Mouse (Mus musculus) kidney, adult 8-10 months (tissue): ENCODE results near the gene Stard7.
A peak's percentile ranks its signal among the peaks of the same experiment; 100 is the strongest.
"Not testable (repeated sequence)": the region's sequence is repeated elsewhere in the genome, so short reads cannot be mapped to it uniquely, and the experiment has no call there.

Experiments
- DNase-seq, 2 experiments: peaks; one replicate each; pipeline ENCODE4 v3.0.0; 2022

The Stard7 gene

DNA sequence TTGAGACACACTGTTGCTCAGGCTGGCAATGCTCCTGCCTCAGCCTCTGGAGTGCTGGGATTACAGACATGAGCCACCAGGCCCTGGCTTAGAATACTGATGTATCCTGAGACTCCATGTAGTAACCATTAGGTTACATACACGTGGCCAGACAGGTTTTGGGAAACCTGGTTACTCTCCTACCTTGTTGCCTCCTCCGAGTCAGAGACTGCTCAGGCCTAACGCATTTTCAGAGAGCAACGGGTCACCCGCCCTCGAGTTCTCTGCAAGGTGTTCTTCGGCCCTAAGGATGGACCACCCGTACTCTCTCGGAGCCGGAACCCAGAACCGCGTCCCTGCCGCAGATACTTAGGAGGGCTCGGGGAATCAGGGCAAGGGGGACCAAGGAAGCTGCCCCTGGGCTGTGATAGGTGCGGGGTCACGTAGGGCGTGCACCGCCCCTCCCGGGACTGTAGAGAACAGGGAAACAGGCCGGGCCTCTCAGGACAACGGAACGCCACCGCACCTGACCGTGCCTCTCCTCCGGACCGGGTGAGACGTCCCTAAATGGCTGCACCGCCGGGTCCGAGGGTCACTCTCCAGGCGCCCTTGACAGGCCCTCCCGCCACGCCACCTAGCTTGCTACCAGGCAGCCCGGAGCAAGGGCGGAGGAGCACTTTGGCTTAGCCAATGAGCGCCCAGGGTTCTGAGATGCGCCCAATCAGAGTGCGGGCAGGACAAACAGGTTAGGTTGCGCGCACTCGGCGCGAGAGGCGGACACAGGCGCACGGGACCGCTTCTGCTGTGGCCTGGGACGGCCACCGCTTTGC is at the start of gene Stard7:
TSS of gene Stard7 (plus strand) at position 728 of the 809 bp plus-strand sequence.
- peak; percentile 98 for DNase-seq

- DNase-seq, result no peak
Observed at GRCm38 (mm10) chr2:127225261-127225660, 44.8 kb upstream of the Stard7 start.

DNA sequence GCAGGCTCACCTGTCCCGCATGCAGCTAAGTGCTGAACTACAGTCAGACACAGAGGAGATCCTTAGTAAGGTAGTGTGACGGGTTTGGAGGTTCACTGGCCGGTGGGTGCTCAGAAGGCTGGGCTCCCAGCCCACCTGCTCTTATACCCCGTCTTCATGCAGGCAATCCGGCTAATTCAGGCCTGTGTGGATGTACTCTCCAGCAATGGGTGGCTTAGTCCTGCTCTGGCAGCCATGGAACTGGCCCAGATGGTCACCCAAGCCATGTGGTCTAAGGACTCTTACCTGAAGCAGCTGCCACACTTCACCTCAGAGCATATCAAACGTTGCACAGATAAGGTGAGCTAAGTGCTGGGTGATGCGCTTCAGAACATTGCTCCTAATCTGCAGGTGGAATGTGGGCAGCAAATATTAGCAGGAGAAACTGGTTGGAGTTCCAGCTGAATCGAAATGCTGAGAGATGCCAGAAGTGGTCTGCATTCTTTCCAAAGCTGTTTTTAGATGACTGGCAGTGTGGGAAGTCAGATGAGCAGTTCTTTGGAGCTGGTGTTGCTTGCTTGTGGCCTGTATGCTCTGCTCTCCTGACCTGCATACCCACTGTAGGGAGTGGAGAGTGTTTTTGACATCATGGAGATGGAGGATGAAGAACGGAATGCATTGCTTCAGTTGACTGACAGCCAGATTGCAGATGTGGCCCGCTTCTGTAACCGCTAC is 32.0 kb upstream of the Stard7 start:
- DNase-seq, result no peak

GRCm38 (mm10) chr2:127240065-127240464 is 30.0 kb upstream of the Stard7 start:
- DNase-seq, result peak; percentile 31 to 54

DNA sequence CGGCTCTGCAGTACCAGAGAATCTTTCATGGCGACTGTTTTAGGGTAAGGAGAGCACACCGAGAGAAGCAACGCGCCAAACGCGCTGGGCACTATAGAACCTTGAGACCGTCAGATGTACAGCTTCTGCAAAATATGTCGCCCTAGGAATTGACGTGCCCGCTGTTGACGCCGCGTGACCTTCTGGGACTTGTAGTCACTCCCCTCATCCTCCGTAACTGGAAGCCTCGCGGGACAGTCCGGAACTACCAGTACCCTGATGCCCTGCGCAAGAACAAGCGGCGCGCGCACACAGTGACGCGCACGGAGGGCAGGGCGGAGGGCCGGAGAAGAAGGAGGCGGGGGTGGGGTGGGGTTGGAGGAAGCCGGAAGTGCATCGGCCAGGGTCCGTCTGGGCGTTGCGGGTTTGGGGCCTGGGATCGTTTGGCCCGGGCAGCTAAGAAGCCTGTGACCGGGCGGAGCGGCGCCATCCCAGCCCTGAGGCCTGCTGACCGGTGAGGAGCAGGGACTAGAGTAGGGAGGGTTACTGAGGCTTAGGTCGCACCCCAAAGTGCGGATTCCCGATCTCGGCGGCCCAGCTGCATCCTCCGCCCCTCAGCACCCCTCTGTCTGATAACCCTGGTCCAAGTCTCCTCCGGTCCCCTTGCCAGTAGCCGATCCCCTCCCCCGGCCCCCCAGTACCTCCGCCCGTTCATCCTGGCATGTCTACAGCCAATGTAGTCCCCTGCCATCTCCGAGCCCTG is 22.3 kb upstream of the Stard7 start, which contains the start of the genes Ciao1 and Tmem127:
TSS of gene Ciao1 (minus strand) at position 225 of the 742 bp plus-strand sequence.
TSS of gene Tmem127 (plus strand) at position 317 of the 742 bp plus-strand sequence.
- peak; percentile 98 to 99 for DNase-seq

- DNase-seq, result peak; percentile 31 to 35
Observed at GRCm38 (mm10) chr2:127248334-127249004, 21.5 kb upstream of the Stard7 start.

- no peak for DNase-seq
Observed at GRCm38 (mm10) chr2:127250291-127251008, 19.6 kb upstream of the Stard7 start.

GRCm38 (mm10) chr2:127251457-127251856 is 18.6 kb upstream of the Stard7 start:
- peak; percentile 32 to 53 for DNase-seq

- DNase-seq, result peak in 1 of 2 experiments; percentile 43
Observed at GRCm38 (mm10) chr2:127251880-127252527, 18.0 kb upstream of the Stard7 start.

DNA sequence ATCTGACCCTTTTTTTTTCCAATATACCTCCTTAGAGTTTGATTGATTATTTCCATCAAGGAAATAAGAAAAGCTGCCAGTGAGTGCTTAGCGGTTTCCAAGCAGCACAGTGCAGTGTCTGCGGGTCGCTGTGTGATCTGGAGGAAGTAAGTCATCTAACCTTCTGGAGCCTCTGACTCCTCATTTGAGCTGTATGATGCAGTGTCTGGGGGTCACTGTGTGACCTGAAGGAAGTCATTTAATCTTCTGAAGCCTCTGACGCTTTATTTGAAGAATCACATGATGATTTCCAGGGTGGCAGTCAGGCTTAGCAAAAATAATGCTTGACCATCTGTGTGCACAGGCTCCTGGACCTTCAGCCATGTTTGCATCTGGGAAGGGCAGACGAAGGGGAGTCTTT is 17.2 kb upstream of the Stard7 start:
- no peak for DNase-seq

DNA sequence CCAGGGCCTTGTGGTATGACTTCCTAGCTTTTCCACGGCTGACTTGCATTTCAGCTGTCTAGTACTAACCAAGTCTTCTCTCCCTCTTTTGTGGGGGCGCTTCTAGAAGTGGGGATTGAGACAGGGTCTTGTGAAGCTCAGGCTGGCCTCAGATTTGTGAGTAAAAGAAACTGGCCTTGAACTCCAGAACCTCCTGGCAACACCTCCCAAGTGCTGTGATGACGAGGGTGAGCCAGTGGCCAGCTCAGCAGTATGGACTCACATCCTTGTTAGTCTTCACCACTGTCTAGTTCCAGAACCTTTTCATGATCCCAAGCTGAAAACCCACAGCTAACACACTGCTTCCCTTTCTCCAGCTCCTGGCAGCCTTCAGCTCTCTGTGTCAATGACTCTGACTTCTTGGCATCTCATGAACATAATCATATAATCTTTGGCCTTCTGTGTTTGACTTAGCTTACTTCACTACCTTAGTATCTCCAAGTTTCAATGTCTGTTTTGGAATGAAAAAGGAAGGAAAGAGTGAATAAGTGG is 15.3 kb upstream of the Stard7 start:
- no peak for DNase-seq

DNA sequence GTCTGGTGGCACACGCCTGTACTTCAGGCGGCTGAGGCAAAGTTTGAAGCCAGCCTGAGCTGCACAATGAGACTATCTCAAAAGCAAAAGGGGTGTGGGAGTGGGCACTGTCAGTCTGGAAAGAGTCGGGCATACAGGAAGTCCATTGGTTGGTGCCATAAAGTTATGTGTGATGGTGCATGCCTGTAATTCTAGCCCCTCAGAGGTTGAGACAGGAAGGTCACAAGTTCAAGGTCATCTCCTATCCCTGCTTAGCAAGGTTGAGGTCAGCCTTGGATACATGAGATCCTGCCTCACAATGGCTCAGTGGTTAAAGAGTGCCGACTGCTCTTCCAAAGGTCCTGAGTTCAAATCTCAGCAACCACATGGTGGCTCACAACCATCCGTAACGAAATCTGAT is 14.7 kb upstream of the Stard7 start:
- no peak for DNase-seq

DNA sequence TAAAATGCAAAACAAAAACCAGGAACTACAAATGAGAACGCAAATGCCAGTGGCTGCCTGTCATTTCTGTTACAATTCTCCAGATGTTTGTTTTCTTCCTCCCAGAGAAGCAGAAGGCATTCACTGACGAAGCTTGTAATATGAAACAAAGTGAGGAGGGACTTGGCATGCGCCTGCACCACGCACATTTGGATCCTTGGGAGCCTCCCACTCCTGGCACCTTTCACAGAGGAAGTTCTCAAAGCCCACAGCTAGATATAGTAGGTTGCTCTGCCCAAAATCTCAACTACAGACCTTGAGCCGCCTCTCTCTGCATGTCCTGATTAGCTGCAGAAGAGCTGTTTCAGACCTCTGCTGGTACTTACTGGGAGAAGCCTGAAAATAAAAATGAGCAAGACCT is 10.7 kb upstream of the Stard7 start:
- DNase-seq, result no peak

DNA sequence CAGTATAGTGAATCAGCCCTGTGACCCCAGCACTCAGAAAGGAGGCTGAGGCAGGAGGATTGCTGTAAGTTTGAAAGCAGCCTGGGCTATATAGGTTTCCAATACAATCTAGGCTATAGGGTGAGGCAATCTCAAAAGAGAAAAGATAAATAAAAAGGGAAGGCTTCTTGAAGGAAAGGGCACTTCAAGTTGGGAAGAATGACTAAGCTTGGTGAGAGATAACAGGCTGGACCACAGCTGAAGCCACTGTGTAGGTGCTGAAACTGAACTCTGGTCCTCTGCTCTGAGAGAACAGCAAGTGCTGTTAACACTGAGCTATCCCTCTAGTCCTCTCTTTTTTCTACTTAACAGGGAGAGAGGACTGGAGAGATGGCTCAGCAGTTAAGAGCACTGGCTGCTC is 7.5 kb upstream of the Stard7 start:
- DNase-seq, result no peak

GRCm38 (mm10) chr2:127267854-127268253 is 2.2 kb upstream of the Stard7 start:
- no peak for DNase-seq

DNA sequence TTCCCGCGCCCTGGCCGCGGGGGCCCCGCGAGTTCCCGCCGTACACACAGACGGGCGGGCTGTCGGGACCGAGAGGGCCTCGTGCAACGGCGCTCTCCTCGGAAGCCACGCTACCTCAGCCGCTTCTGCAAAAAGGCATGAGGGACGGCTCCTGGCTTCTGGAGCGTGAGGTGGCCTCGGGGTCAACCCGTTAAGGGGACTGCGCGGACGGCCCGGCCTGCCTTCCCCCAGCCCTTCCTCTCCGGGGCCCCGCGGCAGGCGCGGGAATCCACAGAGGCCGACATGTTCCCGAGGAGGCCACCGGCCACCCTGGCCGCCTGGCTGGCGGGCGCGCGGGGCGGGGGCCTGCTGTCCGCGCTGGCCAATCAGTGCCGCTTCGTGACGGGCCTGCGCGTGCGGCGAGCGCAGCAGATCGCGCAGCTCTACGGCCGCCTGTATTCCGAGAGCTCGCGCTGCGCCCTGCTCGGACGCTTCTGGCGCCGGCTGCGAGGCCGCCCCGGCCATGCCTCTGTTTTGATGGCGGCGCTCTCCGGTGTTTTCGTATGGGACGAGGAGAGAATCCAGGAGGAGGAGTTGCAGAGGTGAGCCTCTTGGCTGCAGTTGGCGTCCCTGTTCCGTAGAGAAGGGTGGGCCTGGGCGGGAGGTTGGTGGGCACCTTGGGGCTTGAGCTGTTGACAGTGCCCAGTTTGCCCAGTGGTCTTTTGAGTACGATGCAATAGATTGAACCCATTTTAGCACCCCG is 453 bp downstream of the Stard7 start:
- DNase-seq, result peak; percentile 84 to 85

DNA sequence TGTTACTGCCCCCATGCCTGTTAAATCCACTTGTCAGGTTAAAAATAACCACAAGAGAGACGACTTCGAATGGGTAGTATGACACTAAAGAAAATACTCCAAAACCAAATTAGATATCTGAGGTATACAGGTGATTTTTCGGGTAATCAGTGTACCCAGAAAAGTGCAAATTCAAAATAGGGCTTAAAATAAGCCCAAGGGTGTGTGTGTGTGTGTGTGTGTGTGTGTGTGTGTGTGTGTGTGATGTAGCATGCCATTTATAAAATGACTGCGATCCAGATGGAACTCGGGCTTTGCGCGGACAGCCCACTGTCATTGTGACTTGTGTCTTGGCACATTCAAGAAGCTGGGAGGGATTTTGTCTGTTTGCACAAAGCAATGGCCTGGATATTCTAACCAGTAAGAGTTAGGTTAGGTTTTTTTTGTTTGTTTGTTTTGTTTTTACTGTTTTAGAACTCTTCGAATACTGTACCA is 1.1 kb downstream of the Stard7 start:
- no peak for DNase-seq

GRCm38 (mm10) chr2:127272049-127272448 is 2.0 kb downstream of the Stard7 start:
- DNase-seq, result not testable (repeated sequence)

DNA sequence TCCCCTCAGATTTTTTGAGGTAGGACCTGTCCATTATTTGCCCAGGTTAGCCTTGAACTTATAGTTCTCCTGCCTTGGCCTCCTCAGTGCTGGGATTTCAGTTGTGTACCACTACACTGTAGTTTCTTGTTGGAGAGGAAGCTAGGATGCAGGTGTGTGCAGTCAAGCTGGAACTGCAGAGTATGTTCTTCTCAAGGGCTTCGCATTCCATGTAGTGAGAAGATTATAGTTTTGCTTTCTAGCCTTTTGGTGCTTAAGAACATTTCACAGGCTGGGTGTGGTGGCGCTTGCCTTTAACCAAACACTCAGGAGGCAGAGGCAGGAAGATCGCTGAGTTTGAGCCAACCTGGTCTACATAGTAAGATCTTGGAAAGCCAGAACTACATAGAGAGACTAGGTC is 2.8 kb downstream of the Stard7 start:
- DNase-seq, result no peak

- DNase-seq, result no peak
Observed at GRCm38 (mm10) chr2:127274590-127274989, 4.6 kb downstream of the Stard7 start.
